Mouse (Mus musculus) gastrocnemius, adult 8-10 months (tissue): ENCODE results near the gene Smim4. TPM values are rescaled to one million over a fixed set of nuclear protein-coding genes. Genes with fewer than 3 reads are reported as not detected.

Experiments
- DNase-seq, 2 experiments: peaks; one replicate each; pipeline ENCODE4 v3.0.0; 2022; ENCODE audit warnings: low spot score in 2 of 2
- total RNA-seq, 4 experiments: library from RNA; stranded (reverse); gene quantifications; 2 replicates each; pipeline ENCODE4 v1.2.4; 2022

Gene Smim4
- total RNA-seq, 4 experiments from 2014 or later, result 26.8 to 40.5 (median 34.1) TPM

GRCm38 (mm10) chr14:31125106-31126075, 3.4 kb downstream of the Smim4 start:
- no peak for DNase-seq

DNA sequence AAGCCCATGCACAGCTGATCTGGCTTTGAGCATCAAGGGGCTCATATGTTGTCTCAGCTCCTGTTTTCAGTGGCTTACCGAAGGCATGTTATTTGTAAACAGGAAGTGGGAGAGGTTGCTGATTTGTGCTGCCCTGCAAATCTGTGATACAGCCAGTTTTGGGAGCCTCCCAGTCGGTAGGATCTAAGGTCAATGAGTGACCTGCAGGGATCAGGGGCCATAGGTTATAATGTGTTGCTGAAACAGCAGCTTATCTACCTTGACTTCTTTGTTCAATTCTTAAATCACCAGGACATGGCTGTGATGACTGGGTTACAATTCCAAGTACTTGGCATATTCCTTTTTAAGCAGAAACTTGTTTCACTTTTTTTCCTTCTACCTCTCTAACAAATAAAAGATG, 13.2 kb downstream of the Smim4 start:
- no peak for DNase-seq

DNA sequence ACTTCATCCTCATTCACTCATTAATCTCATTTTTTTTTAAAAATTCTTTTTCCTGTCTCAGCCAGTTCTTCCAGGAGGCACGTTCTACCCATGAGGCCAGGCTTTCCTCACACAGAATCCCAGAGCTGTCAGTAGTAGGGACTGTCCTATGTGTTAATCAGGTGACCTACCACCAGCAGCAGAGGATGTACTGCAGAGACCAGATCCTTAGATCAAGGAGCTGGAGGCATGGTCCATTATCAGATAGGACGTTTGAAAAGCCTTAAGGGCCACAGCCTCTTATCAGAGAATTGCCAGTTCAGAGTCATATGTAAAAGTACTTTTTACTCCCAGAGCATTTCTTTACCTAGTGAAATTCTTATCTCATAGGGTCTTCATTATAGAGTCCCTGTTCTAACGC, 14.7 kb downstream of the Smim4 start:
- DNase-seq, result no peak

DNA sequence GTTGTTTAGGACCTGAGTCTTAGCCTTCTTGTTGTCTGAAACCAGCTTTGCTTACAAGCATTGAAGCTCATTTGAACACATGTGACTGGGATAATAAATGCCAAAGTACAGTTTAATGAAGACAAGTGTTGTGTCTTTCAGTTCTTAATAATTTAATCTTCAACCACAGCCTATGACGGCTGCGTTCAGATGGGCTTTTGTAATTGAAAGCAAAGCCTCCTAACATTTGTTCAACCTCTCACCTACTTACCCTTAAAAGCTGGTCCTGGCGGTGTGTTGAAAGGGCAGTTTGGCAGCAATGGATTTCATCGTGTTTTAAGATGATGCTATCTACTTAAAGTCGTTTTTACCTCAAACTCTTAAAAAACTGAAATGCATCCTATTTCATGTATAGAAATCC, 16.6 kb downstream of the Smim4 start:
- no peak for DNase-seq

DNA sequence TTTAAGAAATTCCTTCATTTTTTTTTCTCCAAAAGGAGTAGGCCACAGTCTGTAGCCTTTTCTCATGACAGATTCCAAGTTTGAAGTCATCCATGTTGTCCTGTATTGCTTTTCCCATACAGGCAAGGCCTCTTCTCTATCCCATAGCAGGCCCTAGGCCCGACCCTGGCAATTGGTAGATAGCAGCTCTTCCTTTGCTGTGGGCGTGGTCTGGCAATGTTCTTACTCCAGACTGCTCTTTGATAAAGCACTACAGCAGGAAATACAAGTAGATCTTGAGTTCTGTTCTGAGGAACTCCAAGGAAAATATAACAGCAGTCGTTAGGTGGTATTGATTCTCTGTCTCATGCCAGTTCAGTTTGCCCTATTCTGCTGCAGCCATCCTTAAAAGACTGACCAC, 18.1 kb downstream of the Smim4 start:
- no peak for DNase-seq

DNA sequence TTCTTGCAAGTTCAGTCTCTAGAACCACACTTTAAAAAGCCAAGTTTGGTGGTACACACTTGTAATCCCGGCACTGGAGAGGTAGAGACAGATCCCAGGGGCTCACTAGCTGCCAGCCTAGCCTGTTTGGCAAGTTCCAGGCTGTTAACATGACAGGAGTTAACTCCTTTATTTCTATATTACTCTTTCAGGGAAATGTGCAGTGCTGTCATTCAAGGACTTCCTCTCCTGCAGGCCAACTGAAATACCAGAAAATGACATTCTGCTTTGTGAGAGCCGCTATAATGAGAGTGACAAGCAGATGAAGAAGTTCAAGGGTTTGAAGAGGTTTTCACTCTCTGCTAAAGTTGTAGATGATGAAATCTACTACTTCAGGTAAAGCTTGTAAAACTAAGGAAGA, 23.6 kb downstream of the Smim4 start:
- no peak for DNase-seq

DNA sequence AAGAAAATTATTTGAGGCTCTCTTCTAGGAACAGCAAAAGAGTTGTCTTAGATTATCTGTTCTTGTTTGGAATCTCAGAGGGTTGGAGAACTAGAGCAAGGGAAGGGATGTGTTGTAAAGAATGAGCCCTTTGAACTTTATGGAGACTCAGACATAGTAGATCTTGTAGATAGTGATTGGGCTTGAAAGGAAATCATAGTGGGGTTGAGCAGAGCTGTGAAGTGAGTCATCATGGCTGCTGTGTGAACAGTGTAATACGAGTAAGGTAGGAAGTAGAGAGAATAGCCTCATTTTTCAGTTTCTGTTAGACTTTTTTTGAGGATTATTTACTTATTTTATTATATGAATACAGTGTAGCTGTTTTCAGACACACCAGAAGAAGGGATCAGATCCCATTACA, 38.8 kb downstream of the Smim4 start:
- DNase-seq, result no peak

DNA sequence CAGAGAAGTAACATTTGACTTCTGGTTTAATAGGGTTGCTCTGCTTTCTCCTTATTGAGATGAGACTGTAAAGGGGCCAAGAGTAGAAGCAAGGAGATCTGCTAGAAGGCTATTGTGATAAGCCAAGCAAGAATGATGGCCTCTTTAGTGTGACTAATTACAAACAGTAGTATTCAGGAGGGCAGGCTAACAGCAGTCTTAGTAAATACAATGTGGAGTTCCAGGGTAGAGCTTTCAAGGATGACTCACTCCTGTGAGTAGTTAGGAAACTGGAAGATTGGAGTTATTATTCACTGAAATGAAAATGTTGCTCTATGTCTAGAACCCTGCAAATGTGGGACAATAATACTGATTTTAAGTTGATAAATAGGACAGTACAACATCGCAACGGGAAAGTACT, 40.2 kb downstream of the Smim4 start:
- no peak for DNase-seq

GRCm38 (mm10) chr14:31087433-31087832, 41.3 kb downstream of the Smim4 start:
- peak in 1 of 2 experiments; percentile 4 for DNase-seq

- no peak for DNase-seq
Measured at GRCm38 (mm10) chr14:31081147-31081546, 47.6 kb downstream of the Smim4 start.

DNA sequence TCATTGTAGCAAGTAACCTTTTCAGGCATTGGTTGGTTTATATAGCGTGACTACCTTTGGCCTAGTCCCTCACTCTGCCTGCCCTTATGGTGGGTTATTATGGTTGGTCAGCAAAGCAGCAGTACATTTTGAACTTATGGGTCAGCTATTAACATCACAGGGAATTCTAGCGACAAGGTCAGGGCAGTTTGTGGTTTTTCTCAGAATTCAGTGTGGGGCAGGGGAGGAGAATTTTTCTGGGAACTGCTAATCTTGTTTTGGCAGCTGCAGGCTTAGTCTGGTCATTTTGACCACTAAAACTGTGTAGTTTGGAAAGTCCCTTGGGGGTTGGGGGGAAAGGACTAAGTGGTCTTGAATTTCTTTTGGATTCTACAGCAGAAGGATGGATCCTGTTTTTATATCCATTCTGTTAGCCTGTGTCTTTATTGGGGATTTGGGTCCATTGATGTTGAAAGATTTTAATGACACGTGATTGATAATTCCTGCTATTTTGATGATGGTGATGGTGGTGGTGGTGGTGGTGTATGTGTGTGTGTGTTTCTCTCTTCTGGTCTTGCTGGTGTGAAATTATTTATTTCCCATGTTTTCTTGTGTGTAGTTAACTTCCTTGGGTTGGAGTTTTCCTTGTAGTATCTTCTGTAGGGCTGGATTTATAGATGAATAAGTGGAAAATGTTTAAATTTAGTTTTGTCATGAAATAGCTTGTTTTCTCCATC, 49.3 kb downstream of the Smim4 start:
- DNase-seq, result no peak

DNA sequence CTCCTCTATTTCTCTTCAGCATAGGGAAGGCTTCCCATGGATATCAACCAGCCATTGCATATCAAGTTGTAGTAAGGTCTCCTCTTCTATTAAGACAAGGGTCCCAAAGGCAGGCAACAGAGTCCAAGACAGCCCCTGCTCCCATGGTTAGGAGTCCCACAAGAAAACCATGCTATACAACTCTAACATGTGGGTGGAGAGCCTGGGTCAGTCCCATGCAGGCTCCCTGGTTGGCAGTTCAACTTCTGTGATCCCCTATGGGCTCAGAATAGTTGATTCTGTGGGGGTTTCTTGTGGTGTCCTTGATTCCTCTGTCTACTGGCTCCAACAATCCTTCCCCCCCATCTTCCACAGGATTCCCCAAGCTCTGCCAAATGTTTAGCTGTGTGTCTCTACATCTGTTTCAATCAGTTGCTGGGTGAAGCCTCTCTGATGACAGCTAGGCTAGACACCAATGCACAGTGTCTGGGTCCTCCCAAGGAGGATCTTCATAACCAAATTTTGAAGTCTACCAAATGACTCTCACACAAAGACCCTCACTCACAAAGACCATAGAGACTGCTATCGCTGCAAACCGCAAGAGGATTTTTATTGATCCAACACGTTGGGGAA, 50.1 kb downstream of the Smim4 start:
- DNase-seq, result no peak

- DNase-seq, result no peak
Measured at GRCm38 (mm10) chr14:31069086-31069733, 59.5 kb downstream of the Smim4 start.

DNA sequence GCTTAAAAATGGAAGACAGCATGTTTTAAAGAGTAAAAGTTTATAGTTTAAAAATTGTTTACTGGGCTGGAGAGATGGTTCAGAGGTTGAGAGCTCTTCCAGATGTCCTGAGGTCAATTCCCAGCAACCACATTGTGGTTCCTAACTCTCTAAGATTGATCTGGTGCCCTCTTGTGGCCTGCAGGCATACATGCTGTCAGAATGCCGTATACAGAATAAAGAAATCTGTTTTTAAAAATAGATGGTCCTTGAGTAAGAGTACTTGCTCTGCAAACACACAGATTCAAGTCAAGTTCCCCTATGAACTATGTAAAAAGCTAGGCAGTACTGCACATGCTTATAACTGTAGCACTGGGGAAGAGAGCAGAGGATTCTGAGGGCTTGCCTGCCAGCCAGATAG, 66.5 kb downstream of the Smim4 start:
- DNase-seq, result no peak

GRCm38 (mm10) chr14:31045817-31046216, 82.9 kb downstream of the Smim4 start:
- no peak for DNase-seq

- no peak for DNase-seq
Measured at GRCm38 (mm10) chr14:31045296-31045695, 83.5 kb downstream of the Smim4 start.

Other genes with a start within 250 kb of the Smim4 start
- 100 to 1,000 TPM in 1 of 4 experiments, 10 to 100 TPM in 3; 54.5 to 111 (median 61.6) TPM for gene Mustn1, start 249.8 kb downstream of the Smim4 start, total RNA-seq
- under 1 TPM in 1 of 4 experiments, not detected in 3; 0.48 TPM for gene Itih4, start 242.5 kb downstream of the Smim4 start, total RNA-seq
- gene Itih3, start 205.2 kb downstream of the Smim4 start, total RNA-seq, result under 1 TPM in 3 of 4 experiments, not detected in 1; 0.15 to 0.51 (median 0.40) TPM
- gene Itih1, start 185.7 kb downstream of the Smim4 start, total RNA-seq, result under 1 TPM in 1 of 4 experiments, not detected in 3; 0.11 TPM
- gene Nek4, start 177.6 kb downstream of the Smim4 start, total RNA-seq, result 1 to 10 TPM; 3.5 to 4.5 (median 4.0) TPM
- gene Glt8d1, start 127.6 kb downstream of the Smim4 start, total RNA-seq, result 10 to 100 TPM; 10.6 to 12.5 (median 11.8) TPM
- 100 to 1,000 TPM; 121 to 132 (median 130) TPM for gene Spcs1, start 127.3 kb downstream of the Smim4 start, total RNA-seq
- gene Pbrm1, start 109.8 kb downstream of the Smim4 start, total RNA-seq, result 10 to 100 TPM; 38.3 to 45.6 (median 39.8) TPM
- gene Gnl3, start 109.8 kb downstream of the Smim4 start, total RNA-seq, result 10 to 100 TPM; 25.7 to 35.9 (median 30.8) TPM
- gene Nt5dc2, start 2.1 kb upstream of the Smim4 start, total RNA-seq, result 1 to 10 TPM in 1 of 4 experiments, under 1 TPM in 3; 0.32 to 1.1 (median 0.74) TPM
- 1 to 10 TPM; 5.0 to 9.9 (median 6.0) TPM for gene Stab1, start 39.7 kb upstream of the Smim4 start, total RNA-seq
- 100 to 1,000 TPM; 451 to 634 (median 529) TPM for gene Tnnc1, start 79.4 kb upstream of the Smim4 start, total RNA-seq
- gene Nisch, start 88.0 kb upstream of the Smim4 start, total RNA-seq, result 10 to 100 TPM; 49.1 to 60.3 (median 53.8) TPM
- gene Sema3g, start 88.9 kb upstream of the Smim4 start, total RNA-seq, result 1 to 10 TPM; 3.8 to 4.9 (median 4.5) TPM
- gene Phf7, start 122.4 kb upstream of the Smim4 start, total RNA-seq, result 10 to 100 TPM; 11.2 to 11.7 (median 11.6) TPM
- 10 to 100 TPM; 46.3 to 57.2 (median 48.7) TPM for gene Bap1, start 122.5 kb upstream of the Smim4 start, total RNA-seq
- under 1 TPM in 2 of 4 experiments, not detected in 2; 0.05 to 0.11 TPM for gene Dnah1, start 194.9 kb upstream of the Smim4 start, total RNA-seq
- 10 to 100 TPM; 27.0 to 33.1 (median 30.5) TPM for gene Capn7, start 207.7 kb upstream of the Smim4 start, total RNA-seq